Comparison of ENCODE assay signal across 29 mouse cellular contexts in the genomic region with DNA sequence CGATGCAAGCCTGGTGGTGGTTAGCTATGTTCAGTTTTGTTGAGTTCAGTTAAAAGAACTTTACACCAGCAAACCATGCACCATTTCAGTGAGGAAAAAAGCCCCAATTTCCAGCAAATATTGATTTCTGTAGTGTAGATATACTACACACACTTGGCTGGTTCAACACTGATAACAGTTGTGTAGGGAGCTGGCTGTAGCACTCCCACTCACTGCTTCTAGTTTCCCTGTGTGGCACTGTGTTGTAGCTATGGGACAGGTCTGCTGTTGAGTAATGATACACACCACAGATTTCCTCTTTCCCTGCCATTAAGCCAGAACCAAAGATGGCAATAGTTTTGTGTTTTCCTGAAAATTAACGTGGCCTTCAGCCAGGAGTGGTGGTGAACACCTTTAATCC. TPM values are rescaled to one million over a fixed set of nuclear protein-coding genes. Genes with fewer than 3 reads are reported as not detected.
DNase-seq lines count a peak whose midpoint lies in the region; ATAC-seq and TF ChIP-seq lines count a peak whose summit lies in the region.
"Had no signal": no experiment of that assay in that cellular context is flagged by ENCODE, and none has a peak within 500 bp of the region (broad histone marks: within the 10 kb centered on the region; RNA-seq: fewer than 3 reads in every experiment).

No protein-coding gene starts in this region.

- H3K27ac ChIP-seq in liver, embryonic 11.5 days (ENCODE audit: low read depth, low read length) = no peak overlapping the region
- no peak overlapping the region for H3K27ac ChIP-seq in MEL (ENCODE audit: control insufficient read depth, low read depth, low read length)
- H3K27ac ChIP-seq in liver, embryonic 13.5 days = peak overlapping the region; percentile 29
- 0 out of 2 replicates have a peak overlapping the region, but pooled peaks have one; percentile 21 for H3K27ac ChIP-seq in liver, embryonic 16.5 days (ENCODE audit: low read length)
- H3K27ac ChIP-seq: embryonic facial prominence, embryonic 10.5 days; embryonic facial prominence, embryonic 13.5 days; forebrain, embryonic 12.5 days; forebrain, embryonic 15.5 days; heart, adult 2 months; heart, embryonic 10.5 days; heart, embryonic 13.5 days; hindbrain, embryonic 12.5 days; hindbrain, embryonic 15.5 days had no signal

- no peak for TF ChIP-seq POLR2A in MEL (IDR thresholded peaks at IDR 0.05; ENCODE audit: control insufficient read depth in 1 of 2, insufficient read depth in 1 of 2, low read depth in 1 of 2, low read length in 2 of 2, poor library complexity in 1 of 2)

- 69% methylated on average over 2 of the region's 2 CpGs for WGBS in liver, embryonic 11.5 days
- 49% methylated on average over 2 of the region's 2 CpGs for WGBS in liver, embryonic 13.5 days (ENCODE audit: insufficient replicate concordance)
- 41% methylated on average over 2 of the region's 2 CpGs for WGBS in liver, embryonic 16.5 days (ENCODE audit: insufficient replicate concordance)

- no peaks in the 10 kb centered on the region for H3K9me3 ChIP-seq in liver, embryonic 11.5 days (ENCODE audit: control insufficient read depth, low read length)
- no peaks in the 10 kb centered on the region for H3K9me3 ChIP-seq in MEL (replicated peaks; ENCODE audit: insufficient read depth, low read length)
- no peaks in the 10 kb centered on the region for H3K9me3 ChIP-seq in liver, embryonic 13.5 days (replicated peaks)
- no peaks in the 10 kb centered on the region for H3K9me3 ChIP-seq in liver, embryonic 16.5 days (replicated peaks; ENCODE audit: control insufficient read depth, low read length)
- H3K9me3 ChIP-seq: embryonic facial prominence, embryonic 10.5 days; embryonic facial prominence, embryonic 13.5 days; forebrain, embryonic 12.5 days; forebrain, embryonic 15.5 days; G1E; heart, embryonic 10.5 days; heart, embryonic 13.5 days; hindbrain, embryonic 12.5 days; hindbrain, embryonic 15.5 days had no signal

- TF ChIP-seq RAD21 in MEL (IDR thresholded peaks at IDR 0.05; ENCODE audit: low read depth, low read length) = no peak

- no peak overlapping the region for H3K9ac ChIP-seq in liver, embryonic 11.5 days (ENCODE audit: low read depth, low read length)
- no peak overlapping the region for H3K9ac ChIP-seq in MEL (ENCODE audit: control insufficient read depth, low read depth, low read length, poor library complexity, severe bottlenecking)
- no peak overlapping the region; the same call in 1 of the 2 replicates for H3K9ac ChIP-seq in liver, embryonic 13.5 days
- H3K9ac ChIP-seq in liver, embryonic 16.5 days (ENCODE audit: low read depth, low read length) = no peak overlapping the region
- H3K9ac ChIP-seq: embryonic facial prominence, embryonic 13.5 days; forebrain, embryonic 12.5 days; forebrain, embryonic 15.5 days; heart, embryonic 13.5 days; hindbrain, embryonic 12.5 days; hindbrain, embryonic 15.5 days had no signal

- no peak overlapping the region for H3K4me2 ChIP-seq in liver, embryonic 11.5 days
- H3K4me2 ChIP-seq in liver, embryonic 13.5 days = no peak overlapping the region
- no peak overlapping the region for H3K4me2 ChIP-seq in liver, embryonic 16.5 days (ENCODE audit: low read depth, low read length)
- H3K4me2 ChIP-seq: embryonic facial prominence, embryonic 13.5 days; forebrain, embryonic 12.5 days; forebrain, embryonic 15.5 days; heart, embryonic 13.5 days; hindbrain, embryonic 12.5 days; hindbrain, embryonic 15.5 days had no signal

- no peaks in the 10 kb centered on the region for H3K79me2 ChIP-seq in MEL (ENCODE audit: control insufficient read depth, insufficient read depth, low read length, poor library complexity)

- no peak overlapping the region for H3K4me3 ChIP-seq in liver, embryonic 11.5 days (ENCODE audit: low read depth, low read length)
- H3K4me3 ChIP-seq in MEL (ENCODE audit: control insufficient read depth in 1 of 2, insufficient read depth in 1 of 2, low read depth in 2 of 2, low read length in 2 of 2) = no peak overlapping the region
- no peak overlapping the region for H3K4me3 ChIP-seq in liver, embryonic 13.5 days (replicated peaks)
- no peak overlapping the region for H3K4me3 ChIP-seq in liver, embryonic 16.5 days (ENCODE audit: low read depth, low read length)
- H3K4me3 ChIP-seq: embryonic facial prominence, embryonic 10.5 days; embryonic facial prominence, embryonic 13.5 days; erythroblast, embryonic 14.5 days; forebrain, embryonic 12.5 days; forebrain, embryonic 15.5 days; heart, adult 2 months; heart, embryonic 10.5 days; heart, embryonic 13.5 days; hindbrain, embryonic 12.5 days; hindbrain, embryonic 15.5 days had no signal

- H3K36me3 ChIP-seq in liver, embryonic 11.5 days (ENCODE audit: control insufficient read depth, insufficient read depth, low read length) = peaks cover 6% of the 10 kb centered on the region; the same call in 1 of the 2 replicates
- peaks cover 0 to 8% of the 10 kb centered on the region in 2 experiments for H3K36me3 ChIP-seq in MEL (ENCODE audit: control insufficient read depth in 1 of 2, insufficient read depth in 2 of 2, low read length in 2 of 2)
- peaks cover 25% of the 10 kb centered on the region for H3K36me3 ChIP-seq in liver, embryonic 13.5 days
- 0 out of 2 replicates have a peak, but pooled peaks cover 2% of the 10 kb centered on the region for H3K36me3 ChIP-seq in liver, embryonic 16.5 days (ENCODE audit: control insufficient read depth, insufficient read depth)

- no peak for TF ChIP-seq CTCF in MEL (IDR thresholded peaks at IDR 0.05 in 2 of 3, conservative IDR thresholded peaks at IDR 0.05 in 1 of 3; ENCODE audit: control insufficient read depth in 1 of 3, insufficient read depth in 1 of 3, low read depth in 2 of 3, low read length in 3 of 3, poor library complexity in 1 of 3, severe bottlenecking in 1 of 3)

- TF ChIP-seq EP300 in MEL (IDR thresholded peaks at IDR 0.05; ENCODE audit: low read depth in 1 of 2, low read length in 2 of 2) = no peak

- ATAC-seq in liver, embryonic 11.5 days (replicated peaks; ENCODE audit: low FRiP score) = peak; percentile 71; the same call in 1 of the 2 replicates
- ATAC-seq in liver, embryonic 13.5 days (ENCODE audit: low read depth) = peak; percentile 70; the same call in 1 of the 2 replicates
- ATAC-seq in liver, embryonic 16.5 days (ENCODE audit: low read depth) = peak; percentile 61; the same call in 1 of the 2 replicates
- ATAC-seq: forebrain, embryonic 15.5 days had no signal

- peaks cover 24% of the 10 kb centered on the region for H3K4me1 ChIP-seq in liver, embryonic 11.5 days (replicated peaks; ENCODE audit: control insufficient read depth, insufficient read depth, low read length)
- H3K4me1 ChIP-seq in MEL (ENCODE audit: control insufficient read depth in 1 of 2, insufficient read depth in 2 of 2, low read length in 2 of 2) = peaks cover 6% of the 10 kb centered on the region in 2 experiments; a peak in 2 of 4 replicates
- peaks cover 41% of the 10 kb centered on the region for H3K4me1 ChIP-seq in liver, embryonic 13.5 days (replicated peaks)
- H3K4me1 ChIP-seq in liver, embryonic 16.5 days (ENCODE audit: control insufficient read depth, low read depth, low read length) = peaks cover 14% of the 10 kb centered on the region

- H3K27me3 ChIP-seq in liver, embryonic 11.5 days (replicated peaks; ENCODE audit: control insufficient read depth, insufficient read depth, low read length) = no peaks in the 10 kb centered on the region
- H3K27me3 ChIP-seq in MEL (ENCODE audit: control insufficient read depth in 1 of 2, insufficient read depth in 2 of 2, low read length in 2 of 2) = no peaks in the 10 kb centered on the region
- H3K27me3 ChIP-seq in liver, embryonic 13.5 days = no peaks in the 10 kb centered on the region
- H3K27me3 ChIP-seq in liver, embryonic 16.5 days (ENCODE audit: control insufficient read depth, insufficient read depth, low read depth, low read length) = no peaks in the 10 kb centered on the region
- H3K27me3 ChIP-seq: CH12.LX; embryonic facial prominence, embryonic 13.5 days; forebrain, embryonic 12.5 days; forebrain, embryonic 15.5 days; heart, embryonic 13.5 days; hindbrain, embryonic 12.5 days; hindbrain, embryonic 15.5 days had no signal

- DNase-seq in liver, embryonic 11.5 days (ENCODE audit: low spot score) = no peak
- DNase-seq in liver (no peak), MEL (ENCODE audit: low read depth, low spot score) (peak; percentile 40)
- DNase-seq in liver, embryonic 13.5 days = no peak
- DNase-seq in heart, postnatal 36 days = no peak
- DNase-seq in frontal cortex, postnatal 36 days (ENCODE audit: low spot score in 2 of 2) = no peak
- DNase-seq: adrenal gland, adult 2 months; adrenal gland, postnatal 14 days; B cell, adult 2 months; cerebellum, adult 11-12 months; cerebellum, adult 8-10 months; cerebellum, postnatal 10 days; cerebellum, postnatal 36 days; embryo, embryonic 11 days; gastrocnemius, postnatal 10 days; heart, adult 2 months; heart, postnatal 14 days had no signal

- intact Hi-C loops in heart, postnatal 36 days (cut with DNase I) = loop anchor here (1.0 kb wide), 1 partner anchor 18 kb away; no protein-coding TSS in a partner anchor

TF ChIP-seq in MEL, 35 proteins besides CTCF, POLR2A, EP300 and RAD21 (continues in another document):
- TF ChIP-seq RCOR1 (IDR thresholded peaks at IDR 0.05; ENCODE audit: low read depth, low read length) = no peak
- TF ChIP-seq SMC3 (IDR thresholded peaks at IDR 0.05; ENCODE audit: low read depth, low read length) = no peak
- 0 out of 2 replicates have a peak, but pooled peaks have one; percentile 42 for TF ChIP-seq GATA1 (IDR thresholded peaks at IDR 0.05; ENCODE audit: low read depth, low read length)
- no peak for TF ChIP-seq MXI1 (IDR thresholded peaks at IDR 0.05; ENCODE audit: low read depth, low read length)
- TF ChIP-seq GABPA (IDR thresholded peaks at IDR 0.05; ENCODE audit: low read depth, low read length) = no peak
- TF ChIP-seq POLR2AphosphoS2 (IDR thresholded peaks at IDR 0.05; ENCODE audit: low read length) = no peak

RNA-seq across cellular contexts. Expression of a gene that starts 16.9 kb away (rescaled TPM):
- polyA plus RNA-seq in liver, embryonic 11.5 days (2014; fragmentation: Nextera tagmentation; extraction: Ambion mirVana) = 119 and 123 TPM in 2 replicates
- total RNA-seq in MEL (2012; rRNA removed) = 16.4 and 18.1 TPM in 2 replicates
- polyA plus RNA-seq in MEL (2012; ENCODE audit: insufficient read depth in 1 of 2, insufficient read length in 2 of 2, low read depth in 1 of 2, low replicate concordance in 2 of 2, missing spikeins in 1 of 2) = 10 to 100 TPM in 1 of 2 experiments, not detected in 1; 34.6 TPM
- 49.6 and 54.3 TPM in 2 replicates for polyA plus RNA-seq in liver, embryonic 13.5 days (2015; fragmentation: Nextera tagmentation; extraction: Ambion mirVana)
- polyA plus RNA-seq in liver, embryonic 16.5 days (2015; fragmentation: Nextera tagmentation; extraction: Ambion mirVana) = 40.7 and 50.9 TPM in 2 replicates
- total RNA-seq in heart, postnatal 36 days (2021) = 100 to 1,000 TPM; 225 to 237 TPM

RNA-seq across cellular contexts. Expression of a gene that starts 55.3 kb away (rescaled TPM):
- polyA plus RNA-seq in liver, embryonic 11.5 days (2014; fragmentation: Nextera tagmentation; extraction: Ambion mirVana) = 34.8 and 36.5 TPM in 2 replicates
- not detected in 2 replicates for total RNA-seq in MEL (2012; rRNA removed)
- polyA plus RNA-seq in MEL (2012; ENCODE audit: insufficient read depth in 1 of 2, insufficient read length in 2 of 2, low read depth in 1 of 2, low replicate concordance in 2 of 2, missing spikeins in 1 of 2) = under 1 TPM in 1 of 2 experiments, not detected in 1; 0.22 TPM
- polyA plus RNA-seq in liver, embryonic 13.5 days (2015; fragmentation: Nextera tagmentation; extraction: Ambion mirVana) = 12.6 and 15.4 TPM in 2 replicates
- polyA plus RNA-seq in liver, embryonic 16.5 days (2015; fragmentation: Nextera tagmentation; extraction: Ambion mirVana) = 11.9 and 14.6 TPM in 2 replicates
- 10 to 100 TPM; 35.7 to 37.9 TPM for total RNA-seq in heart, postnatal 36 days (2021)

Comparison
In these comparisons a context has a peak if more than half of its experiments do, and no peak if none do; other contexts are left out.
1. H3K27ac ChIP-seq: peak in liver, embryonic 13.5 days (single experiment) and liver, embryonic 16.5 days (single experiment); none in liver, embryonic 11.5 days (single experiment) and MEL (single experiment).
2. RNA of a gene that starts 55.3 kb away (polyA plus RNA-seq): 34.8 to 36.5 TPM in liver, embryonic 11.5 days, 11.9 to 14.6 TPM in liver, embryonic 16.5 days and 12.6 to 15.4 TPM in liver, embryonic 13.5 days; 0.22 TPM in MEL; every median in the first group is over 10 times any median in the second.
3. Peak in every context shown above with its lines, with median percentiles within 50 percentile points of each other: ATAC-seq.